Mouse (Mus musculus) embryonic fibroblast, embryonic 13.5 days (primary cell): ENCODE results near the gene Gpcpd1. TPM values are rescaled to one million over a fixed set of nuclear protein-coding genes. Genes with fewer than 3 reads are reported as not detected.

Experiments used
- H3K27ac ChIP-seq: 2 replicates; pipeline ENCODE4 v1.5.1; 2012; ENCODE audit warnings: low read length, control low read depth, inconsistent platforms; ENCODE audit not compliant: insufficient read depth
- H3K4me1 ChIP-seq: 2 replicates; pipeline ENCODE4 v1.6.1; 2011; ENCODE audit warnings: low read length; ENCODE audit not compliant: control insufficient read depth, insufficient read depth
- H3K4me3 ChIP-seq: 2 replicates; pipeline ENCODE4 v1.5.1; 2011; ENCODE audit warnings: mild to moderate bottlenecking, control low read depth, low read length; ENCODE audit not compliant: insufficient read depth
- CTCF ChIP-seq: IDR thresholded peaks from 2 replicates; pipeline ENCODE4 v1.5.1; 2011; ENCODE audit warnings: mild to moderate bottlenecking, control low read depth, low read length, moderate library complexity, borderline replicate concordance; ENCODE audit not compliant: insufficient read depth
- POLR2A ChIP-seq: IDR thresholded peaks from 2 replicates; pipeline ENCODE4 v1.6.1; 2011; ENCODE audit warnings: low read depth, mild to moderate bottlenecking, control low read depth, low read length, moderate library complexity
- polyA plus RNA-seq: library from polyadenylated mRNA; stranded (reverse); fragments of >200 nt; gene quantifications from 2 replicates; pipeline ENCODE4 v1.2.4, GENCODE M21; 2011; ENCODE audit warnings: low read depth; ENCODE audit not compliant: missing spikeins, insufficient read length

Gene Gpcpd1
- polyA plus RNA-seq, 1 experiment = 36.2 TPM

DNA sequence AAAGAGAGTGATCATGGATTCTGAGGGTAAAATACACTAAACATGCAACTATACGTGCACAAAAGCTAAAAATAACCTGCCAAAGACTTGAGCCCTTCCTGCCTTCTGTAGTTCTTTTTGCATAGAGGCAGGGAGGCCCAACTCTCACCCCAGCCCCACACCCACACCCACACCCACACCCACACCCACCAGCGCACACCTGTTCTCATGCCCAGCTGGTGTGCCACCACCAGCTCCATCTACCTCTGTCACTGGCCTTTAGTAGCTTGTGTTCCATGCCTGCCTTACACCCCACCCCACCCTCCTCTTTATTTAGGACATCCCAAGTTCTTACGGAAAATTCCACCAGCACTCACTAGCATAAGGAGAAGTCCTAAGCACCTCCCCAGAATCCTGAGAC, 89.2 kb downstream of the Gpcpd1 start:
- Histone ChIP-seq H3K4me3 (no peak overlapping the region), H3K4me1 (peaks cover 4% of the 10 kb centered on the region; the same call in 1 of the 2 replicates), H3K27ac (no peak overlapping the region)
- TF ChIP-seq CTCF (no peak), POLR2A (no peak)

DNA sequence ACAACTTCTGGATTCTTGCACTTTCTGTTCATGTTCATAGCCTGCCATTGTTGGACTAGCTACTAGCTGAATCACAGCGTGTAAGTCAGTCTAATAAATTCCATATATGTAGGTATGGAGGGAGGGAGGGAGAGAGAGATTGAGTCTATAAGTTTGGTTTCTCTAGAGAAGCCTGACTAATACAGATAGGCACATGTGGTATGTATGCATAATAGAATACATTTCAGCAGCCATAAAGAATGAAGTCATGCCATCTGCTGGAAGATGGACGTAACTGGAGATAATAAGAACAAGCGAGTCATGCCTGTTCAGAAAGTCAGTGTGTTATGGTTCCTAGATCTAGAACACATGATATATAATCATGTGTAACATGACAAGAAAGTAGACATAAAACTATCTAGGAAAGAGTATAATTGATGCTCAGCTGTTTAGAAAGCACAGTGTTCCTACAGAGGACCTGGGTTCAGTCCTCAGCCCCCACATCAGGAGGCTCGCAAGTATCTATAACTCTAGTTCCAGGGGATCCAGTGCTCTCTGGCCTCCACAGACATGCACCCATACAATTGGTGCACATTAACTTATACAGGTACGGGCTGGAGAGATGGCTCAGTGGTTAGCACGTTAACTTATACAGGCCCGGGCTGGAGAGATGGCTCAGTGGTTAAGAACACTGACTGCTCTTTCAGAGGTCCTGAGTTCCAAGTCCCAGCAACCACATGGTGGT, 90.0 kb downstream of the Gpcpd1 start:
- TF ChIP-seq POLR2A = no peak
- TF ChIP-seq CTCF = no peak
- Histone ChIP-seq H3K27ac (peak overlapping the region; percentile 98), H3K4me1 (peaks cover 4% of the 10 kb centered on the region; the same call in 1 of the 2 replicates), H3K4me3 (no peak overlapping the region)

DNA sequence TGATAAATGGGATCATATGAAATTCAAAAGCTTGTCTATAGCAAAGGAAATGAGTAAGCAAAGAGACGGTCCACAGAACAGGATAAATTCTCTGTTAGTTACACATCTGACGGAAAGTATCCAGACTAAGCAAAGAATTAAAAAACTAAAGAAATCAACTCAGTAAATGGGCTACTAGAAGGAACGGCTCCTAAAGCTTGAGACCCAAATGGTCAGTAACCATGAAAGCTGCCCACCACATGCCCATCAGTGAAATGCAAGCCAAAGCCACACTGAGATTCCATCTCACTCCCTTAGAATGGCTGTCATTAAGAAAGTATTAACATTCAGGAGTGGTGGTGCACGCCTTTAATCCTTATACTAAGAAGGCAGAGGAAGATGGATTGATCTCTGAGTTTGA, 94.3 kb downstream of the Gpcpd1 start:
- H3K4me3 ChIP-seq = no peak overlapping the region
- H3K27ac ChIP-seq = no peak overlapping the region
- TF ChIP-seq POLR2A (no peak), CTCF (no peak)
- peaks cover 4% of the 10 kb centered on the region; the same call in 1 of the 2 replicates for H3K4me1 ChIP-seq

DNA sequence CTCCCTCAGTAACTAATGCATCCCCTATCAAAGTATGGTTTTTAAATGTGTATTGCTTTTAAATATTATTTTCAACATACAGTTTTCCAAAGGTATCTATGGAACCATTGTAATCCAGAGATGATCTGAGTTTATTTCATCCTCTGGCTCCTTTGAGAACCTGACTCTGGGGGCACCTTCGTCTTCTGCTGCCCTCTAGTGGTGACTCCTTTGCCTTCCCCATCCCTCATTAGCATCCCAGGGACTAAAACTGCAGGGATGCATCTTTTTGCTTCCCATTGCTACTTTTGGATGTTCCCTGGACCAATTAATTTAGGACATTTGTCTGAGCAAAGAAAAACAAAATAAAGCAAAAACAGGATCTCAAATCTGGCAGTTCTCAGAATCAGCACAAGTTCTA, 102.1 kb downstream of the Gpcpd1 start:
- no peak overlapping the region for H3K27ac ChIP-seq
- TF ChIP-seq POLR2A (no peak), CTCF (peak; percentile 81)
- no peaks in the 10 kb centered on the region for H3K4me1 ChIP-seq
- no peak overlapping the region for H3K4me3 ChIP-seq

DNA sequence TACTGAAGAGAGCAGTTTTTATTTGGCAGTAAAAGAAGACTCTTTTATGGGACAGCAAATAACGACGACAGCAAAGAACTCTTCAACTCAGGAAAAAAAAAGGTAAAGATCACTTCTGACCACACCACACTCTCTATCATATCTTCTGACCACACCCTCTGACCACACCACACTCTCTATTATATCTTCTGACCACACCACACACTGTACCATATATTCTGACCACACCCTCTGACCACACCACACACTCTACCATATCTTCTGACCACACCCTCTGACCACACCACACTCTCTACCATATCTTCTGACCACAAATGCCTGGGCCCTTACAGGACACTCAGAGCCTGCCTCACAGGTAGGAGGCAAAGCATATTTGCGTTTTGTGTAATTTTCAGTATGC, 106.0 kb downstream of the Gpcpd1 start:
- no peaks in the 10 kb centered on the region for H3K4me1 ChIP-seq
- TF ChIP-seq POLR2A (no peak), CTCF (no peak)
- no peak overlapping the region for H3K27ac ChIP-seq
- no peak overlapping the region for H3K4me3 ChIP-seq

Other genes starting within 250 kb of the Gpcpd1 start
- 0.91 and 1.1 TPM in 2 replicates for gene Prokr2, start 202.3 kb downstream of the Gpcpd1 start, polyA plus RNA-seq
- gene Shld1, start 99.2 kb upstream of the Gpcpd1 start, polyA plus RNA-seq = 3.1 and 5.3 TPM in 2 replicates
- not detected in 2 replicates for gene Chgb, start 193.5 kb upstream of the Gpcpd1 start, polyA plus RNA-seq
- gene Trmt6, start 228.3 kb upstream of the Gpcpd1 start, polyA plus RNA-seq = 27.5 and 33.9 TPM in 2 replicates
- gene Mcm8, start 228.4 kb upstream of the Gpcpd1 start, polyA plus RNA-seq = 7.0 and 8.6 TPM in 2 replicates